10 mouse cellular contexts compared by ENCODE assay signal in the genomic region with DNA sequence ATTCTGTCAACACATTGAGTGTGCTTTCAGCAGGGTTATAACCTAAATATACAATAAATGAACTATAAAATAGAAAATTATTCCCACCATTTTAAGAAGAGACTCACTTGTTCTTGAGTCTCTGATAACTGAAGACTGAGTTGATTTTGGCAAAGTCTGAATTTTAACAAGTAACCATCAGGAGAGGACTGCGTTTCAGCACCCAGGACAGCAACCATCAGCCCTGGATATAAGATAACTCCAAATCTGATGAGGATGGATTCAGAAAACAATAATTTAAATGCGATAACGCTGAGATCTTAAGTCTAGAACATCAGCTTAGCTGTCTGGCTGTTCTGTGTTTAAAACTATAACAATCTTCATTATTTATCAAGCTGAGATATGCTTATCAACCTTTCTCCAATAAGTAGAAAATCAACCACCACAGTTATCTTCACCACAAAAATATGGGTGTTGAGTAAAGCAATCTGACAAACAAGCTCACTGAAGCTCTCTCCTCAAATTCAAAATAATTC.
A peak's percentile ranks its signal among the peaks of the same experiment; 100 is the strongest.
DNase-seq lines count a peak whose midpoint lies in the region; ATAC-seq and TF ChIP-seq lines count a peak whose summit lies in the region.
"Had no signal": no experiment of that assay in that cellular context is flagged by ENCODE, and none has a peak within 500 bp of the region (broad histone marks: within the 10 kb centered on the region; RNA-seq: fewer than 3 reads in every experiment).

No protein-coding gene starts in this region.

- no peaks in the 10 kb centered on the region for H3K27me3 ChIP-seq in forebrain, embryonic 14.5 days (replicated peaks; ENCODE audit: control insufficient read depth, insufficient read depth, low read length)
- no peaks in the 10 kb centered on the region for H3K27me3 ChIP-seq in forebrain, embryonic 13.5 days
- H3K27me3 ChIP-seq: embryonic facial prominence, embryonic 13.5 days had no signal

- TF ChIP-seq CTCF in lung, adult 2 months (IDR thresholded peaks at IDR 0.05; ENCODE audit: insufficient read depth, low read length): no peak

- no peak for TF ChIP-seq POLR2A in lung, adult 2 months (IDR thresholded peaks at IDR 0.05; ENCODE audit: borderline replicate concordance, extremely low read depth, low read depth, low read length)

- WGBS in forebrain, embryonic 14.5 days: 55% methylated on average over 3 of the region's 3 CpGs
- 51% methylated on average over 3 of the region's 3 CpGs for WGBS in forebrain, embryonic 13.5 days
- WGBS in lung, adult 2 months: 48% methylated on average over 3 of the region's 3 CpGs

- H3K27ac ChIP-seq in forebrain, embryonic 14.5 days (ENCODE audit: low read depth, low read length): no peak overlapping the region
- no peak overlapping the region for H3K27ac ChIP-seq in forebrain, embryonic 13.5 days
- H3K27ac ChIP-seq: embryonic facial prominence, embryonic 13.5 days had no signal

- H3K4me2 ChIP-seq in forebrain, embryonic 14.5 days (ENCODE audit: low read length): no peak overlapping the region
- H3K4me2 ChIP-seq in forebrain, embryonic 13.5 days: no peak overlapping the region
- H3K4me2 ChIP-seq: embryonic facial prominence, embryonic 13.5 days had no signal

- H3K9ac ChIP-seq in forebrain, embryonic 14.5 days (ENCODE audit: low read length): no peak overlapping the region
- H3K9ac ChIP-seq in forebrain, embryonic 13.5 days: no peak overlapping the region
- H3K9ac ChIP-seq: embryonic facial prominence, embryonic 13.5 days had no signal

- peak; percentile 41 for DNase-seq in forebrain, embryonic 14.5 days (ENCODE audit: low spot score)
- DNase-seq in lung, postnatal 10 days: peak; percentile 9
- DNase-seq in lung, adult 2 months: no peak
- peak; percentile 24 for DNase-seq in adrenal gland, postnatal 25 days
- DNase-seq in mesoderm, embryonic 11.5 days (ENCODE audit: low read depth, low spot score): peak; percentile 61
- DNase-seq in urinary bladder, adult 18-20 months (ENCODE audit: low spot score in 2 of 2): no peak
- DNase-seq: gastrocnemius, postnatal 14 days had no signal

- H3K36me3 ChIP-seq in forebrain, embryonic 14.5 days (ENCODE audit: control insufficient read depth, insufficient read depth, low read length): no peaks in the 10 kb centered on the region
- no peaks in the 10 kb centered on the region for H3K36me3 ChIP-seq in forebrain, embryonic 13.5 days (ENCODE audit: poor library complexity, severe bottlenecking)
- H3K36me3 ChIP-seq: embryonic facial prominence, embryonic 13.5 days had no signal

- peaks cover 13% of the 10 kb centered on the region for H3K4me1 ChIP-seq in forebrain, embryonic 14.5 days (ENCODE audit: control insufficient read depth, insufficient read depth, low read length)
- H3K4me1 ChIP-seq in forebrain, embryonic 13.5 days: peaks cover 16% of the 10 kb centered on the region
- no peaks in the 10 kb centered on the region for H3K4me1 ChIP-seq in lung, adult 2 months (ENCODE audit: control insufficient read depth, insufficient read depth, low read length)
- H3K4me1 ChIP-seq: embryonic facial prominence, embryonic 13.5 days had no signal

- ATAC-seq in forebrain, embryonic 14.5 days: peak; percentile 3; the same call in 1 of the 2 replicates
- ATAC-seq in forebrain, embryonic 13.5 days: no peak
- no peak for ATAC-seq in monocyte, adult 5-6 weeks (replicated peaks; ENCODE audit: insufficient number of reproducible peaks, low FRiP score, low TSS enrichment, poor library complexity, severe bottlenecking)

- H3K4me3 ChIP-seq in forebrain, embryonic 14.5 days (ENCODE audit: low read depth, low read length): no peak overlapping the region
- no peak overlapping the region for H3K4me3 ChIP-seq in forebrain, embryonic 13.5 days
- H3K4me3 ChIP-seq in lung, adult 2 months (replicated peaks; ENCODE audit: extremely low read depth, low read depth, low read length): no peak overlapping the region
- H3K4me3 ChIP-seq: embryonic facial prominence, embryonic 13.5 days had no signal

- no peaks in the 10 kb centered on the region for H3K9me3 ChIP-seq in forebrain, embryonic 14.5 days (replicated peaks; ENCODE audit: control insufficient read depth, low read length)
- no peaks in the 10 kb centered on the region for H3K9me3 ChIP-seq in forebrain, embryonic 13.5 days (replicated peaks)
- H3K9me3 ChIP-seq: embryonic facial prominence, embryonic 13.5 days had no signal

Comparison
In these comparisons a context has a peak if more than half of its experiments do, and no peak if none do; other contexts are left out.
1. DNase-seq: peak in forebrain, embryonic 14.5 days (single experiment), lung, postnatal 10 days (single experiment), adrenal gland, postnatal 25 days (single experiment) and mesoderm, embryonic 11.5 days (single experiment); none in lung, adult 2 months (single experiment) and urinary bladder, adult 18-20 months (0 of 2).